ENCODE assay signal across 8 mouse cellular contexts in the genomic region with DNA sequence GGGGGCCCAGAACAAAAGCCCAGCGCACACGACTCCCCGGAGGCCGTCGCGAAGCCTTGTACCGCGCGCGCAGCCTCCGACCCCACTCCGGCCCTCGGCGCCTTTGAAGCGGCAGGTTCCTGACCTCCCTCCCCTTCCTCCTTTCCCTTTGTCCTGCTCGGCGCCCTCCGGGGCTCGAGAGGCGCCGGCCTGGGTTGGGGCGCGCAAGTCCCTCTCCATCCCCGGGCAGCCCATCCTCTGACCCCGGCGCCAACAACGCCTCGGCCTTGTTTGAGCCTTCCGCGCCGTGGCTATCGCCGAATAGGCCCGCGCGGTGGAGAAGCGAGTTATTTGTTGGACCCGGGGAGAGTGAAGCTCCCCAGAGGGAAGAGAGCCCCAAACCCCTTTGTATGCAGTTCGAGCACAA. TPM values are rescaled to one million over a fixed set of nuclear protein-coding genes. Genes with fewer than 3 reads are reported as not detected.
A peak's percentile ranks its signal among the peaks of the same experiment; 100 is the strongest.
DNase-seq lines count a peak whose midpoint lies in the region; ATAC-seq and TF ChIP-seq lines count a peak whose summit lies in the region.

No protein-coding gene starts in this region.

- no peaks in the 10 kb centered on the region for H3K36me3 ChIP-seq in kidney, adult 2 months (ENCODE audit: control insufficient read depth, insufficient read depth, low read length)
- H3K36me3 ChIP-seq in E14TG2a.4 (ENCODE audit: insufficient read depth, low read length): peaks cover 6% of the 10 kb centered on the region; the same call in 1 of the 2 replicates
- H3K36me3 ChIP-seq in heart, postnatal 0 days (replicated peaks; ENCODE audit: control insufficient read depth, insufficient read depth, low read length): no peaks in the 10 kb centered on the region
- H3K36me3 ChIP-seq in liver, embryonic 11.5 days (ENCODE audit: control insufficient read depth, insufficient read depth, low read length): no peaks in the 10 kb centered on the region
- no peaks in the 10 kb centered on the region for H3K36me3 ChIP-seq in stomach, embryonic 14.5 days (ENCODE audit: control insufficient read depth, insufficient read depth, low read length)

- no peak for ATAC-seq in heart, postnatal 0 days (ENCODE audit: insufficient read depth, low read depth)
- ATAC-seq in liver, embryonic 11.5 days (replicated peaks; ENCODE audit: low FRiP score): no peak
- no peak for ATAC-seq in stomach, embryonic 14.5 days (ENCODE audit: insufficient number of reproducible peaks, insufficient read depth, low FRiP score, low read depth)

- TF ChIP-seq POLR2A in kidney, adult 2 months (IDR thresholded peaks at IDR 0.05; ENCODE audit: low read depth, low read length): no peak

- H3K4me3 ChIP-seq in kidney, adult 2 months (ENCODE audit: insufficient read depth, low read depth, low read length): peak overlapping the region; percentile 73
- H3K4me3 ChIP-seq in E14TG2a.4 (replicated peaks; ENCODE audit: low read length): peak overlapping the region; percentile 92
- peak overlapping the region; percentile 85 for H3K4me3 ChIP-seq in heart, postnatal 0 days (ENCODE audit: low read depth, low read length)
- H3K4me3 ChIP-seq in liver, embryonic 11.5 days (ENCODE audit: low read depth, low read length): peak overlapping the region; percentile 87
- peak overlapping the region; percentile 67 for H3K4me3 ChIP-seq in stomach, embryonic 14.5 days (ENCODE audit: low read depth, low read length)

- peak overlapping the region; percentile 97 for H3K4me2 ChIP-seq in heart, postnatal 0 days (ENCODE audit: low read depth, low read length)
- peak overlapping the region; percentile 99 for H3K4me2 ChIP-seq in liver, embryonic 11.5 days
- H3K4me2 ChIP-seq in stomach, embryonic 14.5 days (replicated peaks; ENCODE audit: low read depth, low read length): peak overlapping the region; percentile 98

- DNase-seq in kidney, adult 2 months: peak; percentile 73
- no peak for DNase-seq in kidney, adult 11 months
- peak; percentile 67 to 69 for DNase-seq in cerebellum, postnatal 14 days
- DNase-seq in heart, postnatal 0 days (ENCODE audit: low spot score): peak; percentile 33
- DNase-seq in liver, embryonic 11.5 days (ENCODE audit: low spot score): no peak
- no peak for DNase-seq in thymus, postnatal 10 days (ENCODE audit: low spot score in 2 of 2)

- H3K9me3 ChIP-seq in E14TG2a.4 (ENCODE audit: low read length): no peaks in the 10 kb centered on the region
- H3K9me3 ChIP-seq in heart, postnatal 0 days (replicated peaks; ENCODE audit: control insufficient read depth, low read length): no peaks in the 10 kb centered on the region
- H3K9me3 ChIP-seq in liver, embryonic 11.5 days (ENCODE audit: control insufficient read depth, low read length): no peaks in the 10 kb centered on the region
- no peaks in the 10 kb centered on the region for H3K9me3 ChIP-seq in stomach, embryonic 14.5 days (ENCODE audit: control insufficient read depth, low read depth, low read length)

- under 1% methylated on average over 39 of the region's 39 CpGs for WGBS in kidney, adult 2 months
- under 1% methylated on average over 27 of the region's 39 CpGs for WGBS in heart, postnatal 0 days
- under 1% methylated on average over 39 of the region's 39 CpGs for WGBS in liver, embryonic 11.5 days
- under 1% methylated on average over 39 of the region's 39 CpGs for WGBS in stomach, embryonic 14.5 days

- no peaks in the 10 kb centered on the region for H3K27me3 ChIP-seq in kidney, adult 2 months (replicated peaks; ENCODE audit: control insufficient read depth, insufficient read depth, low read length)
- peaks cover 24% of the 10 kb centered on the region for H3K27me3 ChIP-seq in E14TG2a.4 (ENCODE audit: insufficient read depth, low read length)
- H3K27me3 ChIP-seq in heart, postnatal 0 days (ENCODE audit: control insufficient read depth, insufficient read depth, low read length): no peaks in the 10 kb centered on the region
- peaks cover 51% of the 10 kb centered on the region for H3K27me3 ChIP-seq in liver, embryonic 11.5 days (replicated peaks; ENCODE audit: control insufficient read depth, insufficient read depth, low read length)
- no peaks in the 10 kb centered on the region for H3K27me3 ChIP-seq in stomach, embryonic 14.5 days (ENCODE audit: control insufficient read depth, insufficient read depth, low read length)

- H3K9ac ChIP-seq in heart, postnatal 0 days (replicated peaks; ENCODE audit: low read depth, low read length): peak overlapping the region; percentile 97
- peak overlapping the region; percentile 84 for H3K9ac ChIP-seq in liver, embryonic 11.5 days (ENCODE audit: low read depth, low read length)
- peak overlapping the region; percentile 84 for H3K9ac ChIP-seq in stomach, embryonic 14.5 days (replicated peaks; ENCODE audit: low read depth, low read length)

- no peak for TF ChIP-seq EP300 in heart, postnatal 0 days (IDR thresholded peaks at IDR 0.05; ENCODE audit: low read depth)

- peaks cover 14% of the 10 kb centered on the region for H3K4me1 ChIP-seq in kidney, adult 2 months (ENCODE audit: control insufficient read depth, insufficient read depth, low read length)
- H3K4me1 ChIP-seq in E14TG2a.4 (replicated peaks; ENCODE audit: low read depth, low read length): peaks cover 55% of the 10 kb centered on the region
- peaks cover 23% of the 10 kb centered on the region for H3K4me1 ChIP-seq in heart, postnatal 0 days (ENCODE audit: control insufficient read depth, insufficient read depth)
- peaks cover 52% of the 10 kb centered on the region for H3K4me1 ChIP-seq in liver, embryonic 11.5 days (replicated peaks; ENCODE audit: control insufficient read depth, insufficient read depth, low read length)
- peaks cover 22% of the 10 kb centered on the region for H3K4me1 ChIP-seq in stomach, embryonic 14.5 days (ENCODE audit: control insufficient read depth, insufficient read depth, low read length)

- no peak for TF ChIP-seq CTCF in kidney, adult 2 months (conservative IDR thresholded peaks at IDR 0.05; ENCODE audit: insufficient read depth, insufficient read length, low read depth, low read length)
- TF ChIP-seq CTCF in E14TG2a.4 (conservative IDR thresholded peaks at IDR 0.05; ENCODE audit: low read length): no peak
- TF ChIP-seq CTCF in heart, postnatal 0 days (IDR thresholded peaks at IDR 0.05; ENCODE audit: low read depth): no peak

- peak overlapping the region; percentile 85 for H3K27ac ChIP-seq in kidney, adult 2 months (ENCODE audit: insufficient read depth, low read depth, low read length)
- H3K27ac ChIP-seq in heart, postnatal 0 days (ENCODE audit: low read depth): peak overlapping the region; percentile 88
- H3K27ac ChIP-seq in liver, embryonic 11.5 days (ENCODE audit: low read depth, low read length): peak overlapping the region; percentile 91
- peak overlapping the region; percentile 94; the same call in 1 of the 2 replicates for H3K27ac ChIP-seq in stomach, embryonic 14.5 days (ENCODE audit: low read length)

RNA-seq across cellular contexts. Expression of gene Bahcc1, which starts 2.0 kb away (rescaled TPM):
- 8.0 and 9.2 TPM in 2 replicates for polyA plus RNA-seq in kidney, adult 2 months (2012; rRNA removed)
- 12.2 and 13.1 TPM in 2 replicates for total RNA-seq in heart, postnatal 0 days (2014; rRNA removed; ENCODE audit: low replicate concordance)
- polyA plus RNA-seq in heart, postnatal 0 days (2015; fragmentation: Nextera tagmentation; extraction: Ambion mirVana): 2.8 and 3.5 TPM in 2 replicates
- 6.7 and 8.8 TPM in 2 replicates for polyA plus RNA-seq in liver, embryonic 11.5 days (2014; fragmentation: Nextera tagmentation; extraction: Ambion mirVana)
- polyA plus RNA-seq in stomach, embryonic 14.5 days (2014; fragmentation: Nextera tagmentation; extraction: Ambion mirVana): 12.2 and 13.4 TPM in 2 replicates

Comparison
In these comparisons a context has a peak if more than half of its experiments do, and no peak if none do; other contexts are left out.
1. DNase-seq: peak in kidney, adult 2 months (single experiment), cerebellum, postnatal 14 days (2 of 2) and heart, postnatal 0 days (single experiment); none in kidney, adult 11 months (single experiment), liver, embryonic 11.5 days (single experiment) and thymus, postnatal 10 days (0 of 2).
2. Peak in every context shown above with its lines, with median percentiles within 50 percentile points of each other: H3K27ac ChIP-seq, H3K4me3 ChIP-seq, H3K4me2 ChIP-seq and H3K9ac ChIP-seq.